Mouse (Mus musculus) E14TG2a.4 (cell line): ENCODE results near the gene Htatip2.
A peak's percentile ranks its signal among the peaks of the same experiment; 100 is the strongest.

ENCODE experiments used
- H3K27me3 ChIP-seq: 2 replicates; pipeline ENCODE4 v1.6.1; 2014; ENCODE audit warnings: low read length, control low read depth; ENCODE audit not compliant: insufficient read depth
- H3K36me3 ChIP-seq: 2 replicates; pipeline ENCODE4 v1.6.1; 2014; ENCODE audit warnings: low read length, control low read depth; ENCODE audit not compliant: insufficient read depth
- H3K4me1 ChIP-seq: replicated peaks from 2 replicates; pipeline ENCODE4 v1.6.1; 2014; ENCODE audit warnings: low read depth, low read length, control low read depth
- H3K4me3 ChIP-seq: replicated peaks from 2 replicates; pipeline ENCODE4 v1.5.1; 2014; ENCODE audit warnings: mild to moderate bottlenecking, low read length
- H3K9me3 ChIP-seq: 2 replicates; pipeline ENCODE4 v1.6.1; 2014; ENCODE audit warnings: low read length, control low read depth
- CTCF ChIP-seq: conservative IDR thresholded peaks from 2 replicates; pipeline ENCODE4 v1.5.1; 2014; ENCODE audit warnings: low read length
- NANOG ChIP-seq: IDR thresholded peaks from 2 replicates; pipeline ENCODE4 v1.6.1; 2014; ENCODE audit warnings: borderline replicate concordance, low read length, mixed read lengths
- POU5F1 ChIP-seq: IDR thresholded peaks from 2 replicates; pipeline ENCODE4 v1.6.1; 2014; ENCODE audit warnings: low read length, borderline replicate concordance

The Htatip2 gene

DNA sequence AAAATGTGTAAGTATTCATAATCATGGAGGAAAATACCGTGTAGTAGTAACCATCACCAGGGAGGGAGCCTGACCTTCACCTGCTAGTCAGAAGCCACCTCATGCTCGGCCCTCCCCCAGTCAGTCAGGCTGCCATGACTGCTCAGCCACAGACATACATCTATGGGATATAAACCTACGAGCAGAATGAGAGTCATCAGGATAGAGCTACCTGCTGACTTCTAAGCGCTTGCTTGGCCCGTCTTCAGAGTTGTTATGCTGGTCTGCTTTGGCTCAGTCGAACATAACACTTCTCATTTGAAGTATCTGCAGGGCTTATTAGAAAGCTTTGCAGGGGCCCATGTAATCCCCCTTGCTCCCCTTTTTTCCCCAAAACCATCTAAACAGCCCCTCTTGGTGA is 44.6 kb downstream of the Htatip2 start:
- H3K4me1 ChIP-seq, result no peaks in the 10 kb centered on the region; the same call in 1 of the 2 replicates
- H3K9me3 ChIP-seq, result no peaks in the 10 kb centered on the region
- H3K36me3 ChIP-seq, result peaks cover 92% of the 10 kb centered on the region
- no peak for TF ChIP-seq NANOG
- no peak for TF ChIP-seq POU5F1
- no peak for TF ChIP-seq CTCF
- no peak overlapping the region for H3K4me3 ChIP-seq
- H3K27me3 ChIP-seq, result no peaks in the 10 kb centered on the region

GRCm38 (mm10) chr7:49804638-49805165 is 45.8 kb downstream of the Htatip2 start:
- Histone ChIP-seq H3K4me1 (peaks cover 3% of the 10 kb centered on the region), H3K27me3 (no peaks in the 10 kb centered on the region), H3K9me3 (no peaks in the 10 kb centered on the region), H3K36me3 (peaks cover 92% of the 10 kb centered on the region), H3K4me3 (no peak overlapping the region)
- TF ChIP-seq POU5F1 (no peak), NANOG (no peak)

DNA sequence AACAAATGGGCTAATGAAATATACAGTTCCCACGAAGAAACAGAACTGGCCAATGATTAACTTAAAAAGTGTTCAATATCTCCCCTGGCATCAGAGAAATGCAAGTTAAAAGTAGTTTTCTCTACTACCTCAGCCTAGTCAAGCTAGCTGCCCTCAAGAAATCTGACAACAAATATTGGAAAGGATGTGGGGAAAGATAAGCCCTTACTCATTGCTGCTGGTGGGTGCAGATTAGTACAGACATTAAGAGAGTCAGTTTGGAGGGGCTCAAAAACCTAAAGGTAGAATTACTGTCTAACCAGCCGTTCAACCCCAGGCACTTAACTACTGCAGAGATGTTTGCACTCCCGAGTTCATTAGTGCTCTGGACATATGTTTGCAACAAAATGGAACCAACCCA is 46.7 kb downstream of the Htatip2 start:
- H3K4me3 ChIP-seq, result no peak overlapping the region
- H3K36me3 ChIP-seq, result peaks cover 89% of the 10 kb centered on the region
- no peak for TF ChIP-seq CTCF
- TF ChIP-seq NANOG, result no peak
- no peak for TF ChIP-seq POU5F1

GRCm38 (mm10) chr7:49807093-49807682 is 48.3 kb downstream of the Htatip2 start:
- Histone ChIP-seq H3K36me3 (peaks cover 88% of the 10 kb centered on the region), H3K4me1 (peaks cover 5% of the 10 kb centered on the region), H3K4me3 (no peak overlapping the region), H3K9me3 (no peaks in the 10 kb centered on the region), H3K27me3 (no peaks in the 10 kb centered on the region)
- TF ChIP-seq POU5F1 (no peak), NANOG (no peak), CTCF (no peak)

More for the DNA sequence above, 46.7 kb downstream of the Htatip2 start:
- Histone ChIP-seq H3K9me3 (no peaks in the 10 kb centered on the region), H3K4me1 (peaks cover 5% of the 10 kb centered on the region), H3K27me3 (no peaks in the 10 kb centered on the region)

GRCm38 (mm10) chr7:49807846-49808622 is 49.1 kb downstream of the Htatip2 start:
- peaks cover 88% of the 10 kb centered on the region for H3K36me3 ChIP-seq
- no peaks in the 10 kb centered on the region for H3K9me3 ChIP-seq
- no peaks in the 10 kb centered on the region for H3K27me3 ChIP-seq
- H3K4me1 ChIP-seq, result peaks cover 5% of the 10 kb centered on the region
- no peak for TF ChIP-seq POU5F1
- TF ChIP-seq NANOG, result no peak
- TF ChIP-seq CTCF, result no peak
- H3K4me3 ChIP-seq, result no peak overlapping the region

GRCm38 (mm10) chr7:49809100-49809499 is 50.2 kb downstream of the Htatip2 start:
- no peak for TF ChIP-seq CTCF
- no peak for TF ChIP-seq NANOG
- TF ChIP-seq POU5F1, result no peak
- H3K4me3 ChIP-seq, result no peak overlapping the region
- no peaks in the 10 kb centered on the region for H3K9me3 ChIP-seq
- peaks cover 5% of the 10 kb centered on the region for H3K4me1 ChIP-seq
- H3K27me3 ChIP-seq, result no peaks in the 10 kb centered on the region
- peaks cover 89% of the 10 kb centered on the region for H3K36me3 ChIP-seq

GRCm38 (mm10) chr7:49809562-49809961 is 50.6 kb downstream of the Htatip2 start:
- Histone ChIP-seq H3K9me3 (no peaks in the 10 kb centered on the region), H3K4me3 (no peak overlapping the region), H3K36me3 (peaks cover 92% of the 10 kb centered on the region), H3K4me1 (peaks cover 5% of the 10 kb centered on the region), H3K27me3 (no peaks in the 10 kb centered on the region)
- no peak for TF ChIP-seq NANOG
- TF ChIP-seq CTCF, result no peak
- no peak for TF ChIP-seq POU5F1

GRCm38 (mm10) chr7:49811346-49811745 is 52.4 kb downstream of the Htatip2 start:
- Histone ChIP-seq H3K4me1 (peaks cover 5% of the 10 kb centered on the region), H3K27me3 (no peaks in the 10 kb centered on the region), H3K4me3 (no peak overlapping the region), H3K36me3 (peaks cover 82% of the 10 kb centered on the region), H3K9me3 (no peaks in the 10 kb centered on the region)
- no peak for TF ChIP-seq POU5F1
- peak; percentile 22; the same call in 1 of the 2 replicates for TF ChIP-seq CTCF
- TF ChIP-seq NANOG, result no peak
